Mouse (Mus musculus) CH12.LX (cell line): ENCODE results near the gene Best1. TPM values are rescaled to one million over a fixed set of nuclear protein-coding genes. Genes with fewer than 3 reads are reported as not detected.

Experiments used
- DNase-seq: peaks from one replicate; pipeline ENCODE4 v3.0.0-alpha.2; 2013; ENCODE audit errors: extremely low read depth
- H3K27ac ChIP-seq: 2 replicates; pipeline ENCODE4 v1.5.1; 2012; ENCODE audit warnings: low read depth, mild to moderate bottlenecking, control low read depth, moderate library complexity; ENCODE audit not compliant: insufficient read depth
- H3K27me3 ChIP-seq: replicated peaks from 2 replicates; pipeline ENCODE3; 2012; ENCODE audit warnings: inconsistent platforms
- H3K36me3 ChIP-seq, 2 experiments: replicated peaks in 1 of 2; 2 replicates each; pipeline versions ENCODE3 to v1.6.1; 2012; ENCODE audit warnings: inconsistent platforms in 1 of 2, low read length in 1 of 2, mild to moderate bottlenecking in 1 of 2, mixed read lengths in 1 of 2, moderate library complexity in 1 of 2; ENCODE audit not compliant: control insufficient read depth in 1 of 2, insufficient read depth in 1 of 2
- H3K4me1 ChIP-seq, 2 experiments: 2 replicates each; pipeline ENCODE4 v1.6.1; 2012; ENCODE audit warnings: inconsistent platforms in 1 of 2, moderate library complexity in 1 of 2; ENCODE audit not compliant: insufficient read depth in 2 of 2, control insufficient read depth in 1 of 2
- H3K4me2 ChIP-seq: 2 replicates; pipeline ENCODE4 v1.6.1; 2012; ENCODE audit warnings: low read depth, mild to moderate bottlenecking, control low read depth; ENCODE audit not compliant: poor library complexity, insufficient read depth, severe bottlenecking
- H3K4me3 ChIP-seq, 3 experiments: fragments of 150-350 bp in 1 of 3; sonication (generic) in 1 of 3; replicated peaks in 1 of 3; 2 replicates each; pipeline versions ENCODE3 to v1.5.1; 2011 to 2012; ENCODE audit warnings: low read depth in 2 of 3, low read length in 2 of 3, mild to moderate bottlenecking in 2 of 3, moderate library complexity in 2 of 3, control low read depth in 1 of 3, improper control_type of control experiment in 1 of 3, inconsistent platforms in 1 of 3, mixed read lengths in 1 of 3; ENCODE audit not compliant: poor library complexity in 1 of 3
- H3K79me2 ChIP-seq: replicated peaks from 2 replicates; pipeline ENCODE4 v1.6.1; 2012; ENCODE audit warnings: mild to moderate bottlenecking, moderate library complexity; ENCODE audit not compliant: control insufficient read depth, poor library complexity, insufficient read depth, severe bottlenecking; ENCODE audit errors: extremely low read depth
- H3K9ac ChIP-seq: 2 replicates; pipeline ENCODE4 v1.6.1; 2012; ENCODE audit warnings: low read depth, mild to moderate bottlenecking, control low read depth, moderate library complexity; ENCODE audit not compliant: insufficient read depth
- H3K9me3 ChIP-seq: replicated peaks from 2 replicates; pipeline ENCODE3; 2012; ENCODE audit warnings: low read length, inconsistent platforms, mixed read lengths
- BHLHE40 ChIP-seq: IDR thresholded peaks from 2 replicates; pipeline ENCODE4 v1.6.1; 2011; ENCODE audit warnings: mild to moderate bottlenecking, low read depth, low read length, improper control_type of control experiment
- ELF1 ChIP-seq: IDR thresholded peaks from 2 replicates; pipeline ENCODE4 v1.6.1; 2014; ENCODE audit warnings: low read depth, mild to moderate bottlenecking, inconsistent platforms, low read length, improper control_type of control experiment
- EP300 ChIP-seq: IDR thresholded peaks from 2 replicates; pipeline ENCODE4 v1.6.1; 2011; ENCODE audit warnings: low read length, improper control_type of control experiment
- JUN ChIP-seq: IDR thresholded peaks from 2 replicates; pipeline ENCODE4 v1.6.1; 2011; ENCODE audit warnings: low read depth, mild to moderate bottlenecking, low read length, improper control_type of control experiment, moderate library complexity; ENCODE audit not compliant: insufficient read depth
- KAT2A ChIP-seq: IDR thresholded peaks from 2 replicates; pipeline ENCODE4 v1.6.1; 2012; ENCODE audit warnings: low read length, improper control_type of control experiment, inconsistent platforms; ENCODE audit not compliant: insufficient replicate concordance
- MAFK ChIP-seq: IDR thresholded peaks from 2 replicates; pipeline ENCODE4 v1.6.1; 2011; ENCODE audit warnings: low read length, improper control_type of control experiment; ENCODE audit not compliant: insufficient replicate concordance
- MAZ ChIP-seq: IDR thresholded peaks from 2 replicates; pipeline ENCODE4 v1.6.1; 2012; ENCODE audit warnings: low read depth, mild to moderate bottlenecking, inconsistent platforms, low read length, improper control_type of control experiment, moderate library complexity
- MEF2A ChIP-seq: IDR thresholded peaks from 2 replicates; pipeline ENCODE4 v1.6.1; 2014; ENCODE audit warnings: low read depth, mild to moderate bottlenecking, inconsistent platforms, low read length, improper control_type of control experiment, borderline replicate concordance
- MYC ChIP-seq: IDR thresholded peaks from 2 replicates; pipeline ENCODE4 v1.6.1; 2011; ENCODE audit warnings: low read depth, mild to moderate bottlenecking, improper control_type of control experiment, low read length
- NELFE ChIP-seq: IDR thresholded peaks from 2 replicates; pipeline ENCODE4 v1.6.1; 2011; ENCODE audit warnings: low read depth, low read length, improper control_type of control experiment
- NRF1 ChIP-seq: IDR thresholded peaks from 2 replicates; pipeline ENCODE4 v1.6.1; 2014; ENCODE audit warnings: low read depth, mild to moderate bottlenecking, inconsistent platforms, low read length, improper control_type of control experiment, moderate library complexity
- PAX5 ChIP-seq: IDR thresholded peaks from 2 replicates; pipeline ENCODE4 v1.6.1; 2012; ENCODE audit warnings: low read length, inconsistent platforms, mixed read lengths
- RAD21 ChIP-seq: IDR thresholded peaks from 2 replicates; pipeline ENCODE4 v1.6.1; 2011; ENCODE audit warnings: low read depth, mild to moderate bottlenecking, low read length, improper control_type of control experiment, moderate library complexity
- TBP ChIP-seq: conservative IDR thresholded peaks from 2 replicates; pipeline ENCODE4 v1.6.1; 2011; ENCODE audit warnings: low read depth, low read length, improper control_type of control experiment
- USF1 ChIP-seq: IDR thresholded peaks from 2 replicates; pipeline ENCODE4 v1.6.1; 2014; ENCODE audit warnings: low read depth, mild to moderate bottlenecking, inconsistent platforms, low read length, improper control_type of control experiment
- ZKSCAN1 ChIP-seq: IDR thresholded peaks from 2 replicates; pipeline ENCODE4 v1.6.1; 2012; ENCODE audit warnings: low read depth, inconsistent platforms, low read length, improper control_type of control experiment, borderline replicate concordance
- dilution Hi-C: fragments of 300-500 bp; cut with MboI; formaldehyde crosslinking; loops from 2 replicates; pipeline ENCODE4 v1.14.3; 2020; ENCODE audit warnings: low sequenced_read_pairs; ENCODE audit not compliant: extremely low pct_unique_long_range_greater_than_20kb, extremely low pct_ligation_motif_present
- in situ Hi-C: fragments of 300-500 bp; cut with MboI; formaldehyde crosslinking; loops from 3 replicates; pipeline ENCODE4 v1.14.3; 2019; ENCODE audit warnings: low sequenced_read_pairs, low pct_ligation_motif_present, low pct_unique_long_range_greater_than_20kb, mixed read lengths
- polyA plus RNA-seq: library from polyadenylated mRNA; unstranded; fragments of >175 nt; gene quantifications from 2 replicates; pipeline ENCODE4 v1.2.1, GENCODE M21; 2012; ENCODE audit warnings: low read depth; ENCODE audit not compliant: insufficient read length
- total RNA-seq, 2 experiments: library from RNA; depleted of rRNA; stranded (reverse); fragments of 300-350 nt in 1 of 2; fragments of >200 nt in 1 of 2; gene quantifications; 2 replicates each; pipeline ENCODE4 v1.2.3; 2012 to 2014

The Best1 gene
- total and polyA plus RNA-seq, 3 experiments = 0.13 TPM; not detected in 2

DNA sequence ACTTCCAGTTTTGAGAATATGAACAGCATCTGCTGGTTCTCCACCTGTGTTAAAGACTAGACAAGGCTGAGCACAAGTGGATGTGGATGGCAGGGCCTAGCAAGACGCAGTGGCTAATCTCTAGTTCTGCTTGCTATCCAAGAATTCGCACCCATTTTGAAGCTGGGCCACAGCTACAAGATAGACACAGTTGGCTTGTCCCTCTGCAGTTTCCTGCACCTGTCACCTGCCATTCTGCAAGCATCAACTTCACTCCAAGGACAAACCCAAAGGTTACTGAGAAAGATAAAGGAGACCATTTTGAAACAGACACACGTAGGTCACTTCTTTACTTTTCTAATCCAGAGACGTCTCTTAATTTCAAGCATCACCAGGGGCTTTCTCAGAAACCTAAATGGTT, 19.8 kb downstream of the Best1 start:
- peaks cover 26 to 60% of the 10 kb centered on the region in 2 experiments for H3K4me1 ChIP-seq
- dilution Hi-C loops = no loop called here

GRCm38 (mm10) chr19:9980258-9980657, 21.2 kb downstream of the Best1 start, which contains the start of gene Fth1:
Gene Fth1, plus strand, starts transcription at chr19:9980598.
- Histone ChIP-seq H3K9ac (no peak within 1 kb of the TSS), H3K79me2 (peaks cover 18% of the 10 kb centered on the region), H3K4me2 (0 out of 2 replicates have a peak within 1 kb of the TSS, but pooled peaks have one; percentile 17), H3K4me1 (peaks cover 27 to 63% of the 10 kb centered on the region in 2 experiments), H3K9me3 (no peaks in the 10 kb centered on the region), H3K27me3 (no peaks in the 10 kb centered on the region), H3K36me3 (peaks cover 14 to 22% of the 10 kb centered on the region in 2 experiments), H3K27ac (no peak within 1 kb of the TSS), H3K4me3 (no peak within 1 kb of the TSS)
- in situ Hi-C loops = loop anchor here (5.0 kb wide), 1 partner anchor 53 kb away; no protein-coding TSS in a partner anchor
- no peak for DNase-seq
- dilution Hi-C loops = no loop called here
- TF ChIP-seq NRF1 = no peak
- no peak for TF ChIP-seq RAD21

More for the DNA sequence above, 19.8 kb downstream of the Best1 start:
- TF ChIP-seq USF1 (no peak), ZKSCAN1 (no peak), PAX5 (no peak), MEF2A (no peak), BHLHE40 (no peak), EP300 (no peak), MYC (no peak)
- in situ Hi-C loops = loop anchor here (5.0 kb wide), 1 partner anchor 54 kb away; no protein-coding TSS in a partner anchor
- Histone ChIP-seq H3K9ac (peak overlapping the region; percentile 73), H3K36me3 (peaks cover 23 to 33% of the 10 kb centered on the region in 2 experiments), H3K27me3 (no peaks in the 10 kb centered on the region), H3K4me3 (peak overlapping the region in 2 of 3 experiments; percentile 51 to 93), H3K79me2 (peaks cover 18% of the 10 kb centered on the region), H3K9me3 (no peaks in the 10 kb centered on the region), H3K27ac (no peak overlapping the region), H3K4me2 (peak overlapping the region; percentile 63)
- DNase-seq = no peak

DNA sequence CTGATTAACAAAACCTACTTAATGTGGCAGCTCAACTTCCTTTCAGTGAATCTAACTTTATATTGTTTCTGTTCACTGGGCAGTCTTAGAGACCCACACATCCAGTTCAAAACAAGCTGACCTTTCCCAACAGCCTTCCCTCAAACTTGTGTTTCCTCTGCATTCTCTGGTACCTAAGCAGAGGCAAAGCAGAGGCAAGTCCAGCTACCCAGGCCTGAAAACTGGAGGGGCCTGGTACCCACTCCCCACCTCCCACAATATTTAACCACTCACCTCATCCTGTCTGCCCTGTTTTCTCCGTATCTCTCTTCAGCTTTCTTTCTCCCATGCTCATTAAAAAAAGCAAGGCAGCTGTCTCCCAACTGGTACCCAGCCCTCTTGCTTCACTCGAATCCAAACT, 22.3 kb downstream of the Best1 start:
- Histone ChIP-seq H3K9me3 (no peaks in the 10 kb centered on the region), H3K4me3 (no peak overlapping the region), H3K27ac (peak overlapping the region; percentile 25; the same call in 1 of the 2 replicates), H3K79me2 (peaks cover 16% of the 10 kb centered on the region), H3K27me3 (no peaks in the 10 kb centered on the region), H3K4me2 (no peak overlapping the region), H3K9ac (no peak overlapping the region), H3K36me3 (peaks cover 4 to 11% of the 10 kb centered on the region in 2 experiments), H3K4me1 (peaks cover 28 to 63% of the 10 kb centered on the region in 2 experiments)
- DNase-seq = no peak
- TF ChIP-seq USF1 (no peak), ZKSCAN1 (no peak), MAZ (no peak), JUN (no peak), ELF1 (no peak), NELFE (no peak), MAFK (no peak), KAT2A (no peak), TBP (no peak)
- dilution Hi-C loops = no loop called here
- in situ Hi-C loops = no loop called here
